Comparison of ENCODE assay signal across 9 mouse cellular contexts in genomic region chr9:71616185-71616584, GRCm38 (mm10). TPM values are rescaled to one million over a fixed set of nuclear protein-coding genes. Genes with fewer than 3 reads are reported as not detected.
DNase-seq lines count a peak whose midpoint lies in the region; ATAC-seq and TF ChIP-seq lines count a peak whose summit lies in the region.
"Had no signal": no experiment of that assay in that cellular context is flagged by ENCODE, and none has a peak within 500 bp of the region (broad histone marks: within the 10 kb centered on the region; RNA-seq: fewer than 3 reads in every experiment).

No protein-coding gene starts in this region.

- H3K4me3 ChIP-seq in heart, embryonic 12.5 days = no peak overlapping the region
- H3K4me3 ChIP-seq in forebrain, embryonic 14.5 days (ENCODE audit: low read depth, low read length) = no peak overlapping the region
- H3K4me3 ChIP-seq in hindbrain, postnatal 0 days (ENCODE audit: low read length) = no peak overlapping the region
- H3K4me3 ChIP-seq in stomach, embryonic 16.5 days (replicated peaks; ENCODE audit: low read length) = no peak overlapping the region
- H3K4me3 ChIP-seq: neural tube, embryonic 12.5 days had no signal

- peak; percentile 95 for TF ChIP-seq CTCF in hindbrain, postnatal 0 days (IDR thresholded peaks at IDR 0.05; ENCODE audit: low read depth)

- H3K9ac ChIP-seq in heart, embryonic 12.5 days = no peak overlapping the region
- no peak overlapping the region for H3K9ac ChIP-seq in forebrain, embryonic 14.5 days (ENCODE audit: low read length)
- no peak overlapping the region for H3K9ac ChIP-seq in hindbrain, postnatal 0 days (replicated peaks; ENCODE audit: low read length)
- H3K9ac ChIP-seq in stomach, embryonic 16.5 days (ENCODE audit: low read length) = no peak overlapping the region
- H3K9ac ChIP-seq: neural tube, embryonic 12.5 days had no signal

- 15% methylated on average over 3 of the region's 3 CpGs for WGBS in heart, embryonic 12.5 days
- 1% methylated on average over 3 of the region's 3 CpGs for WGBS in forebrain, embryonic 14.5 days
- WGBS in hindbrain, postnatal 0 days = 8% methylated on average over 3 of the region's 3 CpGs
- 9% methylated on average over 3 of the region's 3 CpGs for WGBS in stomach, embryonic 16.5 days

- H3K27ac ChIP-seq in heart, embryonic 12.5 days (ENCODE audit: poor library complexity, severe bottlenecking) = no peak overlapping the region
- H3K27ac ChIP-seq in forebrain, embryonic 14.5 days (ENCODE audit: low read depth, low read length) = no peak overlapping the region
- H3K27ac ChIP-seq in hindbrain, postnatal 0 days = no peak overlapping the region
- H3K27ac ChIP-seq in stomach, embryonic 16.5 days (ENCODE audit: low read length) = no peak overlapping the region
- H3K27ac ChIP-seq: neural tube, embryonic 12.5 days had no signal

- peak; percentile 82 to 92 for DNase-seq in heart, adult 18-20 months
- DNase-seq in c-Kit-negative CD71-positive TER-119-positive erythroid progenitor cells, embryonic 14.5 days (ENCODE audit: low read depth, low spot score) = peak; percentile 42
- DNase-seq in forebrain, embryonic 14.5 days (ENCODE audit: low spot score) = peak; percentile 87
- peak; percentile 86 for DNase-seq in hindbrain, postnatal 0 days (ENCODE audit: low spot score)
- DNase-seq in left cerebral cortex, postnatal 25 days (ENCODE audit: low spot score in 2 of 2) = peak; percentile 72 to 75
- DNase-seq in naive thymus-derived CD4-positive, alpha-beta T cell, adult 2 months (ENCODE audit: low read depth) = peak; percentile 84

- H3K4me1 ChIP-seq in heart, embryonic 12.5 days (replicated peaks) = peaks cover 17% of the 10 kb centered on the region
- no peaks in the 10 kb centered on the region for H3K4me1 ChIP-seq in forebrain, embryonic 14.5 days (ENCODE audit: control insufficient read depth, insufficient read depth, low read length)
- H3K4me1 ChIP-seq in hindbrain, postnatal 0 days (ENCODE audit: insufficient read depth, low read length) = no peaks in the 10 kb centered on the region
- H3K4me1 ChIP-seq in stomach, embryonic 16.5 days (ENCODE audit: control insufficient read depth, insufficient read depth, low read length) = no peaks in the 10 kb centered on the region
- H3K4me1 ChIP-seq: neural tube, embryonic 12.5 days had no signal

- no peaks in the 10 kb centered on the region for H3K9me3 ChIP-seq in heart, embryonic 12.5 days (replicated peaks)
- no peaks in the 10 kb centered on the region for H3K9me3 ChIP-seq in forebrain, embryonic 14.5 days (replicated peaks; ENCODE audit: control insufficient read depth, low read length)
- H3K9me3 ChIP-seq in hindbrain, postnatal 0 days (ENCODE audit: low read length) = no peaks in the 10 kb centered on the region
- no peaks in the 10 kb centered on the region for H3K9me3 ChIP-seq in stomach, embryonic 16.5 days (replicated peaks; ENCODE audit: control insufficient read depth, low read length)
- H3K9me3 ChIP-seq: neural tube, embryonic 12.5 days had no signal

- intact Hi-C loops in left cerebral cortex, postnatal 25 days (cut with DNase I) = loop anchor here (1.0 to 10.0 kb wide), 3 partner anchors 72 to 401 kb away; partner anchors contain the start of gene Aldh1a2

- no peak overlapping the region for H3K4me2 ChIP-seq in heart, embryonic 12.5 days
- H3K4me2 ChIP-seq in forebrain, embryonic 14.5 days (ENCODE audit: low read length) = no peak overlapping the region
- no peak overlapping the region for H3K4me2 ChIP-seq in hindbrain, postnatal 0 days (ENCODE audit: low read depth, low read length)
- no peak overlapping the region for H3K4me2 ChIP-seq in stomach, embryonic 16.5 days (ENCODE audit: low read depth, low read length)
- H3K4me2 ChIP-seq: neural tube, embryonic 12.5 days had no signal

- H3K36me3 ChIP-seq in heart, embryonic 12.5 days = no peaks in the 10 kb centered on the region
- no peaks in the 10 kb centered on the region for H3K36me3 ChIP-seq in forebrain, embryonic 14.5 days (ENCODE audit: control insufficient read depth, insufficient read depth, low read length)
- H3K36me3 ChIP-seq in hindbrain, postnatal 0 days (ENCODE audit: insufficient read depth, low read length) = no peaks in the 10 kb centered on the region
- H3K36me3 ChIP-seq in stomach, embryonic 16.5 days (ENCODE audit: control insufficient read depth, insufficient read depth, low read length) = no peaks in the 10 kb centered on the region
- H3K36me3 ChIP-seq: neural tube, embryonic 12.5 days had no signal

- H3K27me3 ChIP-seq in heart, embryonic 12.5 days (replicated peaks) = no peaks in the 10 kb centered on the region
- no peaks in the 10 kb centered on the region for H3K27me3 ChIP-seq in forebrain, embryonic 14.5 days (replicated peaks; ENCODE audit: control insufficient read depth, insufficient read depth, low read length)
- no peaks in the 10 kb centered on the region for H3K27me3 ChIP-seq in hindbrain, postnatal 0 days (ENCODE audit: insufficient read depth, low read length)
- no peaks in the 10 kb centered on the region for H3K27me3 ChIP-seq in stomach, embryonic 16.5 days (ENCODE audit: control insufficient read depth, insufficient read depth, low read length)
- H3K27me3 ChIP-seq: neural tube, embryonic 12.5 days had no signal

- no peak for ATAC-seq in heart, embryonic 12.5 days (ENCODE audit: insufficient number of reproducible peaks, low FRiP score)
- ATAC-seq in forebrain, embryonic 14.5 days = no peak; the same call in 1 of the 2 replicates
- ATAC-seq in hindbrain, postnatal 0 days = peak; percentile 80
- ATAC-seq in stomach, embryonic 16.5 days (ENCODE audit: insufficient read depth, low FRiP score) = peak; percentile 53; the same call in 1 of the 2 replicates

RNA-seq across cellular contexts. Expression of gene Myzap, which starts 24.0 kb away (rescaled TPM):
- total RNA-seq in heart, adult 18-20 months (2021) = 100 to 1,000 TPM; 408 to 450 TPM
- 64.7 and 65.3 TPM in 2 replicates for polyA plus RNA-seq in heart, embryonic 12.5 days (2016; fragmentation: Nextera tagmentation; extraction: Ambion mirVana)
- 2.6 and 3.4 TPM in 2 replicates for polyA plus RNA-seq in forebrain, embryonic 14.5 days (2014; fragmentation: Nextera tagmentation; extraction: Ambion mirVana)
- 0.29 and 1.3 TPM in 2 replicates for total RNA-seq in hindbrain, postnatal 0 days (2014; rRNA removed)
- 1.6 and 1.9 TPM in 2 replicates for polyA plus RNA-seq in hindbrain, postnatal 0 days (2015; fragmentation: Nextera tagmentation; extraction: Ambion mirVana)
- total RNA-seq in left cerebral cortex, postnatal 25 days (2021) = 1 to 10 TPM; 1.6 TPM
- polyA plus RNA-seq in stomach, embryonic 16.5 days (2015; fragmentation: Nextera tagmentation; extraction: Ambion mirVana) = 16.4 and 19.6 TPM in 2 replicates

Comparison
In these comparisons a context has a peak if more than half of its experiments do, and no peak if none do; other contexts are left out.
1. ATAC-seq: peak in hindbrain, postnatal 0 days (single experiment) and stomach, embryonic 16.5 days (single experiment); none in heart, embryonic 12.5 days (single experiment) and forebrain, embryonic 14.5 days (single experiment).
2. Peak in every context shown above with its lines, with median percentiles within 50 percentile points of each other: DNase-seq.